Mouse (Mus musculus): Measurements from ENCODE around the gene Racgap1. TPM values are rescaled to one million over a fixed set of nuclear protein-coding genes. Genes with fewer than 3 reads are reported as not detected.

Gene Racgap1
- polyA plus RNA-seq, 1 experiment from 2014 or later, result 120 TPM

GRCm38 (mm10) chr15:99608382-99609125 is 42.9 kb downstream of the Racgap1 start:
- Histone ChIP-seq H3K4me1 (replicated peaks) (peaks cover 17% of the 10 kb centered on the region), H3K9ac (no peak overlapping the region), H3K27me3 (replicated peaks) (0 out of 2 replicates have a peak, but pooled peaks cover 2% of the 10 kb centered on the region), H3K9me3 (no peaks in the 10 kb centered on the region), H3K4me3 (replicated peaks) (no peak overlapping the region), H3K36me3 (no peaks in the 10 kb centered on the region), H3K27ac (no peak overlapping the region), H3K4me2 (replicated peaks) (no peak overlapping the region)
- ATAC-seq, result no peak
- WGBS, result 84% methylated on average over 13 of the region's 13 CpGs

DNA sequence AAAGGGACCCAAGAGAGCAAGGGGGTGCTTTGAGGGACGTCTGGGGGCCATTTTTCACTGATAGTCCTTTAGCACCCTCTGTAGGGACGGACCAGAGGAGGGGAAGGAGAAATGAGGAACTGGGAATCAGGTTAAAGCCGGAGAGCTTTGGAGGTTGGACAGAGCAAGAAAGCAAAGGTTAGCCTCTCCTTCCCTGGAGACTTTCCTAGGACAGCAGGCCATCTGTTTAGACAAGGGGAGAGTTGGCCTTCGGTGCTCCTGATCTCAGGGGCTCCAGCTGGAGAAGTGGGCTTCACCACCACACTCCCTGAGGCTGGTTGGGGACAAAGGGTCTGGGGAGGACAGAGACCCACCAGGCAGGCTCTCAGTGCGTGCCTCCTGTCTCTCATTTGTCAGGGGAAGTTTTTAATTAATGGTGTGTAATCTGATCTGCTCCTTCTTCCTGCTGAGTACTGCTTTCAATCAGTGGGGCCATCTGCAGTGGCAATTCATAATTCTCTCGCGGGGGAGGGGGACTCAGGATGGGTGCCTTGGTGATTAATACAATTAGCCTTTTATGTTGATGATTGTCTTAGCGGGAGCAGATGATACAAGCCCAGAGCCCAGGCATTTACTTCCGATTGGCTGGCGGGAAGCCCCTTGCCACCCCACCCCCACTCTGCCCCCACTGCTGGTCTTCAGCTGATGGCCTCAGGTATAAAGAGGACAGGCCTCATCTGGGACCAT is 43.9 kb downstream of the Racgap1 start:
- H3K27ac ChIP-seq, result no peak overlapping the region
- H3K9ac ChIP-seq, result no peak overlapping the region
- ATAC-seq, result peak; percentile 36; the same call in 1 of the 2 replicates
- no peaks in the 10 kb centered on the region for H3K9me3 ChIP-seq
- no peaks in the 10 kb centered on the region for H3K36me3 ChIP-seq
- 0 out of 2 replicates have a peak, but pooled peaks cover 2% of the 10 kb centered on the region for H3K27me3 ChIP-seq (replicated peaks)
- H3K4me2 ChIP-seq (replicated peaks), result no peak overlapping the region
- peaks cover 21% of the 10 kb centered on the region for H3K4me1 ChIP-seq (replicated peaks)
- 22% methylated on average over 10 of the region's 10 CpGs for WGBS
- no peak overlapping the region for H3K4me3 ChIP-seq (replicated peaks)

GRCm38 (mm10) chr15:99606515-99606914 is 44.9 kb downstream of the Racgap1 start:
- no peak overlapping the region for H3K4me2 ChIP-seq (replicated peaks)
- WGBS, result 21% methylated on average over 5 of the region's 5 CpGs

GRCm38 (mm10) chr15:99605595-99605994 is 45.9 kb downstream of the Racgap1 start:
- H3K9me3 ChIP-seq, result no peaks in the 10 kb centered on the region
- no peak overlapping the region for H3K4me2 ChIP-seq (replicated peaks)
- H3K9ac ChIP-seq, result no peak overlapping the region
- H3K27me3 ChIP-seq (replicated peaks), result 0 out of 2 replicates have a peak, but pooled peaks cover 3% of the 10 kb centered on the region
- H3K4me1 ChIP-seq (replicated peaks), result peaks cover 22% of the 10 kb centered on the region
- WGBS, result 79% methylated on average over 3 of the region's 3 CpGs
- H3K27ac ChIP-seq, result no peak overlapping the region
- H3K36me3 ChIP-seq, result no peaks in the 10 kb centered on the region
- no peak for ATAC-seq
- H3K4me3 ChIP-seq (replicated peaks), result no peak overlapping the region

More at GRCm38 (mm10) chr15:99606515-99606914, 44.9 kb downstream of the Racgap1 start:
- H3K9ac ChIP-seq, result no peak overlapping the region
- H3K36me3 ChIP-seq, result no peaks in the 10 kb centered on the region
- H3K27me3 ChIP-seq (replicated peaks), result 0 out of 2 replicates have a peak, but pooled peaks cover 2% of the 10 kb centered on the region
- ATAC-seq, result no peak
- no peaks in the 10 kb centered on the region for H3K9me3 ChIP-seq
- H3K27ac ChIP-seq, result no peak overlapping the region
- H3K4me3 ChIP-seq (replicated peaks), result no peak overlapping the region
- peaks cover 22% of the 10 kb centered on the region for H3K4me1 ChIP-seq (replicated peaks)

- Histone ChIP-seq H3K9ac (no peak overlapping the region), H3K36me3 (no peaks in the 10 kb centered on the region), H3K4me1 (replicated peaks) (peaks cover 22% of the 10 kb centered on the region), H3K27ac (no peak overlapping the region), H3K4me3 (replicated peaks) (no peak overlapping the region), H3K4me2 (replicated peaks) (no peak overlapping the region), H3K27me3 (replicated peaks) (peaks cover 18% of the 10 kb centered on the region), H3K9me3 (no peaks in the 10 kb centered on the region)
- WGBS, result 71% methylated on average over 7 of the region's 7 CpGs
- ATAC-seq, result no peak
These were observed 48.2 kb downstream of the Racgap1 start for GRCm38 (mm10) chr15:99603216-99603615.

DNA sequence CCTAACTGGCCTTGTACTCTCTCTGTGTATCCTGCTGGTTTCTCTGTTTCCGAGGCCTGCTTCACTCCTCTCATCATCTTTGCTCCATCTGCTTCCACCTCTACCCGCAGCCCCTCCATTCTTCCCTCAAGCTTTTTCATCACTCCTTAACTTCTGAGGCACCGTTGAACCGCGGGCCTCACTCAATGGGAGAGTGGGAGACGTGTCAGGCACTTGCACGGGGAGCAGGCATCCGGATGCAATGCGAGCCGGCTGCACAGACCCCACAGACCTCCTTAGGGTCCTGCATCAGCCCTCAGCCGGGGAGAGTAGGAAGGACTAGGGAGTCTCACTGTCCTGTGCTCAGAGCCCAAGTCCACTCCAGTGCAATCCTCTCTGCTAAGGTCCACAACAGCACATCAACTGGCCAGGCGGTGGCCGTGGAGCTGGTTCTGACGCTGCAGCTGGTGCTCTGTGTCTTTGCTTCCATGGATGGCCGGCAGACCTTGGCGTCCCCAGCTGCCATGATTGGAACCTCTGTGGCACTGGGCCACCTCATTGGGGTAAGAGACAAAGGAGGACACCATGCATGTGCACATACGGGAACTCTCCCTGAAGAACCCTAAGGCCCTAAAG is 49.1 kb downstream of the Racgap1 start:
- Histone ChIP-seq H3K27ac (no peak overlapping the region), H3K9me3 (no peaks in the 10 kb centered on the region), H3K36me3 (no peaks in the 10 kb centered on the region), H3K4me3 (replicated peaks) (no peak overlapping the region), H3K27me3 (replicated peaks) (peaks cover 24% of the 10 kb centered on the region), H3K4me1 (replicated peaks) (peaks cover 16% of the 10 kb centered on the region), H3K9ac (no peak overlapping the region), H3K4me2 (replicated peaks) (no peak overlapping the region)
- ATAC-seq, result no peak
- 78% methylated on average over 17 of the region's 17 CpGs for WGBS

GRCm38 (mm10) chr15:99601823-99602120 is 49.7 kb downstream of the Racgap1 start:
- H3K4me2 ChIP-seq (replicated peaks), result no peak overlapping the region
- no peak overlapping the region for H3K4me3 ChIP-seq (replicated peaks)
- H3K9me3 ChIP-seq, result no peaks in the 10 kb centered on the region
- no peak overlapping the region for H3K27ac ChIP-seq
- 46% methylated on average over 5 of the region's 5 CpGs for WGBS
- no peaks in the 10 kb centered on the region for H3K36me3 ChIP-seq
- ATAC-seq, result no peak
- peaks cover 29% of the 10 kb centered on the region for H3K27me3 ChIP-seq (replicated peaks)
- H3K9ac ChIP-seq, result no peak overlapping the region
- H3K4me1 ChIP-seq (replicated peaks), result peaks cover 11% of the 10 kb centered on the region

DNA sequence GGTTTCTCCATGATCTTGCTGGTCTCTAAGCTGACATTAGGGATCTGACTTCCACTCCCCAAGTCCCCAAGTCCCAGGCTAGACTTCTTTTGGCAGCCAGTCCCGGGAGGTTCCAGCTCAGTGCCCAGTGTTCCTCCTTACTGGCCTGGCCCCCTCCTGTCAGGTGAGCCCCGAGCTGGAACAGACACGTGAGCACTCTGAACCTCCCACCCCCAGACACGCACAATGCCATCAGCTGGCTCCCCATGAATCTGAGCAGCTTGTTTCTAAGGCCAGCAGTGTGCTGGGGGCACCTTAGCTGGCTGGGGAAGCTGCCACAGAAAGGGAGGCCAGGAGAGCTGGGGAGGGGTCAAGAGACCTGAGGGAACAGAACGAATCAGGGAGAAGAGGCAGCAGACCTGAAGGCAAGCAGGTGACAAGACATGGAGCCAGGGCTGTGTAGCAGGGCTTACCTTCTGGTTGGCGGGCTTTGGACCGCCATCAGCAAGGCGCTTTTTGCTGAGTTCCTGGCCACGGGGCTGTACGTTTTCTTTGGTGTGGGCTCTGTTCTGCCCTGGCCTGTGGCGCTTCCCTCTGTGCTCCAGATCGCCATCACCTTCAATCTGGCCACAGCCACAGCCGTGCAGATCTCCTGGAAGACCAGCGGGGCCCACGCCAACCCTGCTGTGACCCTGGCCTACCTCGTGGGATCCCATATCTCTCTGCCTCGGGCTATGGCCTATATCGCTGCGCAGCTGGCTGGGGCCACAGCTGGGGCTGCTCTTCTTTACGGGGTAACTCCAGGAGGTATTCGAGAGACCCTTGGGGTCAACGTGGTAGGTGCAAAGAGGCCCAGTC is 50.3 kb downstream of the Racgap1 start, which contains the start of gene Aqp6:
TSS of gene Aqp6 (plus strand) at position 415 of the 837 bp plus-strand sequence.
- peaks cover 6% of the 10 kb centered on the region for H3K4me1 ChIP-seq (replicated peaks)
- peaks cover 30% of the 10 kb centered on the region for H3K27me3 ChIP-seq (replicated peaks)
- H3K9ac ChIP-seq, result no peak within 1 kb of the TSS
- no peak within 1 kb of the TSS for H3K27ac ChIP-seq
- ATAC-seq, result no peak
- H3K4me3 ChIP-seq (replicated peaks), result no peak within 1 kb of the TSS
- no peaks in the 10 kb centered on the region for H3K36me3 ChIP-seq
- no peaks in the 10 kb centered on the region for H3K9me3 ChIP-seq
- 70% methylated on average over 22 of the region's 22 CpGs for WGBS
- no peak within 1 kb of the TSS for H3K4me2 ChIP-seq (replicated peaks)

GRCm38 (mm10) chr15:99599245-99600070 is 52.0 kb downstream of the Racgap1 start:
- Histone ChIP-seq H3K9ac (no peak overlapping the region), H3K4me1 (replicated peaks) (peaks cover 8% of the 10 kb centered on the region), H3K4me3 (replicated peaks) (no peak overlapping the region), H3K27ac (no peak overlapping the region), H3K36me3 (no peaks in the 10 kb centered on the region), H3K27me3 (replicated peaks) (peaks cover 37% of the 10 kb centered on the region), H3K9me3 (no peaks in the 10 kb centered on the region), H3K4me2 (replicated peaks) (no peak overlapping the region)
- ATAC-seq, result no peak
- WGBS, result 59% methylated on average over 17 of the region's 17 CpGs

GRCm38 (mm10) chr15:99597596-99597995 is 53.9 kb downstream of the Racgap1 start:
- WGBS, result 55% methylated on average over 8 of the region's 8 CpGs

DNA sequence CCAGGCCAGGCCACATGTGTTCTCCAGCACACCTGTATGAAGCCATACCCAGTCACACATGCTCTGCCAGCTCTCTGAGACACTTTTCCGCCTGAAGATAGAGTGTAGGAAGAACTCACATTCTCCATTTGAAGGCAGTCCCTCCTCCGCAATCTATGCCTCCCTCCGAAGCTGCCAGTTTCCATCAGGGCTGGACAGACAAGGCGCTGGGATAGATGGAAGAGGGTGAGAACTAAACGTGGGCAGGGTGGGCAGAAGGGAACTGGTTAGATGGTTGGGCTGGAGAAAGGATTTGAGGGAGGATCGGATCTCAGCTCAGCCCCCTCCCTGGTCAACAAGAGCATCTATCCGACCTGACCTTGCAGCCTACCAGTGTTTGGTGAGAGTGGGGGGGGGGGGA is 54.6 kb downstream of the Racgap1 start:
- H3K4me3 ChIP-seq (replicated peaks), result no peak overlapping the region
- no peak overlapping the region for H3K9ac ChIP-seq
- H3K4me2 ChIP-seq (replicated peaks), result no peak overlapping the region
- no peaks in the 10 kb centered on the region for H3K9me3 ChIP-seq
- 54% methylated on average over 7 of the region's 7 CpGs for WGBS
- H3K27ac ChIP-seq, result no peak overlapping the region
- peaks cover 64% of the 10 kb centered on the region for H3K27me3 ChIP-seq (replicated peaks)
- ATAC-seq, result no peak
- H3K4me1 ChIP-seq (replicated peaks), result peaks cover 3% of the 10 kb centered on the region; the same call in 1 of the 2 replicates
- H3K36me3 ChIP-seq, result no peaks in the 10 kb centered on the region

More at GRCm38 (mm10) chr15:99597596-99597995, 53.9 kb downstream of the Racgap1 start:
- Histone ChIP-seq H3K4me1 (replicated peaks) (peaks cover 5% of the 10 kb centered on the region), H3K27ac (no peak overlapping the region), H3K9ac (no peak overlapping the region), H3K4me3 (replicated peaks) (no peak overlapping the region), H3K9me3 (no peaks in the 10 kb centered on the region), H3K36me3 (no peaks in the 10 kb centered on the region), H3K4me2 (replicated peaks) (no peak overlapping the region), H3K27me3 (replicated peaks) (peaks cover 56% of the 10 kb centered on the region)
- ATAC-seq, result no peak

All from intestine, embryonic 15.5 days (tissue).